Mouse (Mus musculus) cerebellum, postnatal 10 days (tissue): ENCODE measurements at regions not wholly inside any gene's neighbourhood (a gene's known extent, or its start where the extent isn't known, plus 50 kb on each side); places are given as distances from the start of the nearest gene placed in this dataset.

ENCODE experiments used
- DNase-seq, 2 experiments: peaks; one replicate each; pipeline ENCODE4 v3.0.0; 2021; ENCODE audit warnings: mixed read lengths in 2 of 2

DNA sequence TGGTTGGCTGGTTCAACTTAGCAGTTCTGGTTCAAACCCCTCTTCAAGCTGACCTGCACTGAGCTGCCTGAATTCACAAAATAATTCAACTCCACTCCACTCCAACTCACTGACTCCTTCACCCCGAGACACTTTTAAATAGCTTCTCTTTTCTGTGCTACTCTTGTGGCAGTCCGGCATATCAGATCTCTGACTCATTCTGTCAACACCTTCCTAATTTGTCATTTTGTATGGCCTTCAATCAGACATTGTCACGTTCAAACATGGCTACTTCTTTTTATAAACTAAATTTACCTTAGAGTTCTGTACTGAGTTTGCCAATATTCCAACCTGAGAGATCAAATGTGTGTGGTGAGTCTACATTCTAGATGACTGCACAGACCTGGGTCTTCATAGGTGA lies 579.1 kb downstream of the Slitrk1 start:
- DNase-seq, result no peak

DNA sequence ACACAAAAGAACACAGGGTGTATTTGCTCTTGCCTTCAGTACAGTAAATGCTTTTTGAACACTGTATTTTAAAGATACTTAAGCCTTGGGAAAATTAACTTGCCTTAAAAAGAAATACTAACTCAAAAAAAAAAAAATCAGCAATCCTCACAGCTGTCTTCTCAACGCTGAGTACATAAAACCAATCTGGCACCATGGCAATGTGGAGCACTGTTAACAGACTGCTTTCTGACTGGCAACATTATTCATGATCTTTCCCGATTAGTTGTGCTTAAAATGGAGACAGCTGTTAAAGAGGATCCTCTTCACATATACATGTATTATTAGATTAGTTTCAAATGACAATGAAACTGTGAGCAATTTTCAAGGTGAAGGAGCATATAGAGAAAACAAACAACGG lies 587.5 kb downstream of the Slitrk1 start:
- no peak for DNase-seq

DNA sequence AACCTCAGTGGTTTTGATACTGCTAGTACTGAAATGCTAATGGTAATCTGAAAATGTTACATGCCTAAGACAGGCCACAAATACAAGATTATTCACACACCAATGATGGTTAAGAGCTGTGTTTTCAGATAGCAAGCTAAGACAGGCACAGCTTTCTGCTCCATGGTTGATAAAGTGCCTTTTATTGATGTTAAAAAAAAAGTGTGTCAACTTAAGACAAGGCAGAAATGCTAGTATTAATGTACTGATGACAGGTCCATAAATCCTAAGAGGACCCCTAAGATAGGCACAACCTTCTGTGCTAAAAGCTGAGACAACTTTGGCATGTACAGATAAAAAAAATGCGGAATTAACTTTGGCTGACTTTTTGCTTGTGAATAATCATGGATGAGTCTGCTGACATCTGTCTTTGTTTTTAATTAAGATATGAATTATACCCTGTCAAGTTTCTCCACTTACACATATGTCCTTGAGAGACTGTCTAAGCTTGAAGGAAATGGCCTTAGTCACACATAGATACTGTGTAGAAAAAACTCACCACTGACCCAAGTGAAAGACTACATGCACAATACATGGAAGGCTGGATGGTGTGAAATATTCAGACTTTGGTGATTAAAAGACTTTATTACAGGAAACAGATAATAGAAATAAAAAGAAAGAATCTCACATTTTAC lies 590.5 kb downstream of the Slitrk1 start:
- DNase-seq, result no peak

DNA sequence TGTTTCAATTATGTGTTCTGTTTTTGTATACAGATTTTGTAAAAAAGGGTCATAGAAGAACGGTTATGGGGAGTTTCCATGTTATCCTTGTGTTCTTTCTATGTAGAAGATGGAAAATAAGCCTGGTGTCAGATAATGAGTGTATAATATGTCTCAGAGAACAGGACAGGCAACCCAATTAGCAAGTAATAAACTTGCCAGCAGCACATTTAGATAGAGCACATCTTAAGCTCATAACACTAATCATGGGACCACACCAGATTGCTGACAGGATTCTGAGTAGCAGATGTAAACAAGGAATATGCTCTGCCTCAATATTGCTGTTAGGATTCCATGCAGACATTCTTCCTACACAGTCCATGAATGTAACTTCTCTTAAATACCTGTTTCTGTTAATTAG lies 606.3 kb downstream of the Slitrk1 start:
- no peak for DNase-seq

DNA sequence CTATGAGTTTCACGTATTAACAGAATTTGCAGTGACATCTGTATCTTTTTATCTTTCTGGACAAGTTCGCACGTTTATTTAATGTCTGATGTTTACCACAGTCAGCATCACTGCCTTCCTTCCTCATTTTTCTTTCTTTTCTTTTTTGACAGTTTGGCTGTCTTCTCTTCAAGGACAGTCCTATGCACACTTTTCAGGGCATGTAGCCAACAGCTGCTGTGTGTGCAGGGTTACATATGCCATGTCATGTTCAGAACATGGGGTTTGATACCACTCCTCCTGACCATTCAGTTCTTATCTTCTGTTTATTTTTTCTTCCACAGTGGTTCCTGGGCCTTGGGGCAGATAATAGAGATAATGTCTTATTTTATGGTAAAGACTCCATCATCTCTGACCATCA lies 634.3 kb downstream of the Slitrk1 start:
- DNase-seq, result peak in 1 of 2 experiments; percentile 5

DNA sequence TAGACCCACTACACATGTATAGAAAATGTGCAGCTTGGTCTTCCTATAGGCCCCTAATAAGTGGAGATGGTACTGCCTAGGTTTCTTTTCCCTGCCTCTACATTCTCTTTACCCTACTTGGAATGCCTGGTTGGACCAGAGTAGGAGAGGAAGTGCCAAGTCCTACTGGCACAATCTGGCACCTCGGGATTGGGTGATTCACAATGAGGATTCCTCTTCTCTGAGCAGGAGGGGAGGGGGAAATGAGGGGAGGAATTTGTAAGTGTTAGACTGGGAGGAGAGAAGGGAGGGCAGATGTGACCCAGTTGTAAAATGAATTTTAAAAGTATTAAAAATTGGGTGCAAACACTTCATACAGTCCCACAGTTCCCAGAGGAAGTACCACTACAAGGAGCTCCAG lies 652.9 kb downstream of the Slitrk1 start:
- DNase-seq, result peak; percentile 2 to 6

DNA sequence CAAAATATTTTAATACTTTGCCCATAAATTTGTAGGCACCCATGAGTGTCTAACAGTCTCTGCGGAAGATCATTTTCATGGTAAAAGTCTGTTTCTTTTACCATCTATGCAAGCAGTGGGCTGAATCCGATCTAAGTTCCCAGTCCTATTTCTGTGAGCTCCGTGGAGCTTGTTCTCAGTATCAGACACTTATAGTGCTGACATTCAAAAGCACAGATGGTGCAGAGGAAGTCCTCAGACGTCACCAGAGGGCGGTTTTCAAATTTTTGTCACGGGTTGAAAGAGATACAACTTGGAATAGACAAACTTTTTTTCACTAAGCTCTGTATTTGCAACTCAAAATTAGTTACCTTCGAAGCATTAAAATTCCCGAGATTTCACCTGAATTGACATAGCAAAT lies 666.6 kb downstream of the Slitrk1 start:
- no peak for DNase-seq

DNA sequence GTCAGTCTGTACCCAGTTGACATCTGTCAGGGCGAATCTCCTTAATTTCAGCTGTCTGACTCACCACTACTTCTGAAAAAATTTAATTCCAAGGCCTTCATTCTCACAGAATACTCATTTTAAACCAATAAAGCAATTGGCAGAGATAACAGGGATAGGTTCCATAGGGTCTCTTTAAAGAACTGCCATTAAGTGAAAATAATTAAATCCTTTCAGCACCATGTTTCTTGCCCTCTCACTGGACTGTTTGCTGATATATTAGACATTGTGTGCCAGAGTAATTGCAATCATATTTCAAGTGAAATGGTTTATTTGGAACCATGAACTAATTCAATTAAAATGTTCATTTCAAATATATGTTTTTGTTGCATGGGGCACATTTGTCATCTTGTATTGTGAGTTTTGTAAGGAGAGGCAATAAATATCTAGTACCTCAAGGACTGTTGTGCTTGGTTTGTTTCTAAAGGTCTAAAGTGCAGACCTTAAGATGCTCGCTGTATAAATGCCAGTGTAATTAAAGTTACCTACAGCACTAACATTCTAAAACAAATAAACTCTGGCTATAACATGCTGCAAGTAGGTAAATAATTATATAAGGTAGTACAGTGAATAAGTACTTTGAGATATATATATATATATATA lies 688.4 kb downstream of the Slitrk1 start:
- DNase-seq, result no peak

DNA sequence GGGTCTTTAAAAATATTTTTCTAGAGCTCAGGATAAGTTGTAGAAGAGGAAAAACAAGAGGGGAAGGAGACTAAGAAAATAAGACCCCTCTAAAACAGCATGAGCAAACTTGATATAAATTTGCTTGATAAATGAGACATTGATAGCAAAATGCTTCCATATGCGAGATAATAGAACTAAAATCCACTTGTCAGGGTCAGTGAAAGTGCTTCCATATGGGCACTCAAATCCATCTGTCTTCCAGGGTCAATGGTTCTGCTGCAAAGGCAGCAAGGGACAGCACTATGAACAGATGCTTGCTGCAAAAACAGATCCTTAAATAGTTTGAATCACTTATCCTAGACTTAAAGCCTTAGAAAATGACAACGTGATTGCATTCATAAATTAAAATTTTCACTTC lies 704.7 kb downstream of the Slitrk1 start:
- DNase-seq, result no peak

DNA sequence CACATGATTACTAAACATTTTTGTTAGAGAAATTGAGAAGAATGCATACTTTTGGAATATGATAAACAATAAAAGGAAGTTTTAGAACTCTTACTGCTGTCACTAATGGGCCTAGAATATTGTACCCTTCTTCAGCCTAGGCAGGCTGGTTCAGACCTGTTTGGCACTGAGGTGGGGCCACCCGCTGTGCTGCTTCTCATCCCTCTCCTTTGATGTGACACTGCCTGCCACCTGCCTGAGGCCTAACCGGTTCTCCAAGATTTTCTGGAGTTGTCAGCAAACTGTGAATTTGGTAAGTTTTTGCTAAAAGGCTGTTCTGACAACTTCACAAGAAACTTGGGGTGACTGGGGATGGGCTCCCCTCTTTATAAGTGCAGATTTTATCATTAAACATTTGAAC lies 714.8 kb downstream of the Slitrk1 start:
- peak; percentile 44 to 45 for DNase-seq

DNA sequence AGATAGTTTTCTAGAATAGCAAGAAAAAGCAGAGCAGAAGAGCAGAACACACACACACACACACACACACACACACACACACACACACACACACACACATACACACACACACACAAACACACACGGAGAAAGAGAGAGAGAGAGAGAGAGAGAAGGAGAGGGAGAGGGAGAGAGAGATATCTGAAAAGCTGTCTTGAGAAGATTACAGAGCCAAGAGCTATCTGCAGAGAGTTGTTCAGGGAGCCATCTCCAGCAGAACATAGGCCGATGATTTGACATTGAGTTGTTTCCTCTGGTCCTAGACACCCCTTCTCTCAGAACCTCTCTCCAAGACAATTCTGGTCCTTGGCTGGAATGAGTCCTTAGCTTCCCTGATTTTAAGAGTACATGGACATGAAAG lies 733.0 kb downstream of the Slitrk1 start:
- DNase-seq, result no peak

DNA sequence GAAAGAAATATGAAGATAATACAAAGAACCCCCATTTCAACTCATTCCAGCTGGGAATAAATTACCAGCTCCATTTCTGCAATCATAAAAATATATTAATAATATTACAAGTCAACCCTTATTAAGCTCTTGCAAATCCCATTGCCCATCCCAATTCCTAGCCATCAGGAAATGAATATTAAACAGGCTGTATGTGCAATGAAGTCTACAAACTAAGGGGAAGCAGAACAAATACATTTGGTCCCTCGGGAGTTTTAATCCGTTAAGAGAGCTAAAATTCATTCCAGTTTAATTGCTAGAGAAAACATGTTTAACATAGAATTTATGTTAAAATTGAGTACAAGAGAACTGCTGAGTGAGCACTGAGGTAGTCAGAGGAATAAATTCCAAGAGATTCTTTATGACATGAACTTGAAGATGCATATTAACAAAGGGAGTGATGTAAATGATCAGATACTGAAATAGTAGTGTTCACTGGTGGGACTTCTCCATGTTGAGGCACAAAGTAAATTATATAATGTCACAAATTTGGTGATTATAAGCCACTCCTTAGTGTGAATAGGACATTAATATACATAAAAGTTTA lies 738.6 kb downstream of the Slitrk1 start:
- DNase-seq, result no peak

DNA sequence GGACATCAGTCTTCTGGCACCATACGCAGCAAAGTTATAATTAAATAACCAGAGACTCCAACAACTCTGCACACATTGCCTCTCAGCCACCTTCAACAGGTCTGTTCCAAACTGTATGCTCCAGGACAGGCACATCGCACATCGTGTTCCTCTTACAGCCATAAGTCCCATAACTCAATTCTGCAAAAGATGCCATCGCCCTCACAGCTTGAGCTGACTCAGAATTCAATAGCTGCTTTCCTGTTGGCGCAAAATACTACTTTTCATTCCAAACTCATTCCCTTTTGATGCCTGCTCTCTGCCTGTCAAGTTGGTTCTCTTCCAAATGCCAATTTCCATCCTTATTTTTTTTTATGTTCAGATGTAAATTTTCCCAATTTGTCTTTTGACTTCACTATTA lies 761.0 kb downstream of the Slitrk1 start:
- DNase-seq, result peak; percentile 45 to 49

DNA sequence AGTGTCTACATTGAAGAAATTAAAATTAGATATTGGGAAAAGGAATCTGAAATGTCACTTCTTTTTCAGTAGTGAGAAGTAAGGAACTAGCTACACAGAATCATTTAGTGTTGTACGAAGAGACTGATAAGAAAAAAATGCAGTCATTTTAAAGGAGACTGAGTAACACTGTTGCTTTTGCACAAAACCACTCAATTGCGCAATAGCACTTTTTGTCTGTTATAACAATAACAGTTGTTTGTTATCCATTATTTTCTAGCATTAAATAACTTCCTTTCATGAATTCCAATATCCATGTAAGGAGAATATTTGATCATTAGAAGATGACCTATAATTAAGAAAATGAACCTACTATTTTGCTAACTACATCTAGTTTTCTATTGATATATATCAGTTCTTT lies 790.8 kb downstream of the Slitrk1 start:
- no peak for DNase-seq

DNA sequence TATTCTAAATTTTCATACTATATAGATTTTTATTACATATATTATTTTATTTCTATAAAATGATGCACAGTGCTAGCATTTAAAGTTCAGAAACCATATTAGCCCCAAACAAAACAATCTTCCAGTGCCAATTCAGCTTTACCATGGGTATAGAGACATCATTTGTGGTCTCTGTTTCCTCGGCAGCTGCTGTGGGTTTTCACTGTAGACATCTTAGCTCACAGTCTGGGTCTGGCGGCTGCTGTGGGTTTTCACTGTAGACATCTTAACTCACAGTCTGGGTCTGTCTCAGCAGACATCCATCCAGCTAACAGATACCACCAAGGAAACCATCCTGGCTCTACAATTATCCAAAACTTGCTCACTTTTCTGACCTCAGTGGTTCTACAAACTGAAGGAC lies 808.9 kb downstream of the Slitrk1 start:
- no peak for DNase-seq

DNA sequence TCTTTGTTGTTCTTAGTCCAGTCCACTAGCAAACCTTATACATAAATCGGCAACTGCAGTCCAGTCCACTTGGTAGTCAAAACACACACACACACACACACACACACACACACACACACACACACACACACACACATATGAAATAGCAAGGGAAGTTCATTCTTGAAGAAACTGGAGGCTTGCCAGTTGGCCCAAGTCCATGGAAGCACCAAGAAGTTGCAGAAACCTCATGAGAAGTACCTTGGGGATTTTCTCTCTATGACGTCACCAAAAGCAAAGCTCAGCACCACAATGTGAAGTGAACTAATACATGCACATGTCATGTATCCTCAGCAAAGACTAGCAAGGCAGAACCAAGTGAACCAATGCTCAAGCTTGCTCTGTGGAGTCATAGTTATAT lies 823.0 kb downstream of the Slitrk1 start:
- peak; percentile 7 to 11 for DNase-seq

DNA sequence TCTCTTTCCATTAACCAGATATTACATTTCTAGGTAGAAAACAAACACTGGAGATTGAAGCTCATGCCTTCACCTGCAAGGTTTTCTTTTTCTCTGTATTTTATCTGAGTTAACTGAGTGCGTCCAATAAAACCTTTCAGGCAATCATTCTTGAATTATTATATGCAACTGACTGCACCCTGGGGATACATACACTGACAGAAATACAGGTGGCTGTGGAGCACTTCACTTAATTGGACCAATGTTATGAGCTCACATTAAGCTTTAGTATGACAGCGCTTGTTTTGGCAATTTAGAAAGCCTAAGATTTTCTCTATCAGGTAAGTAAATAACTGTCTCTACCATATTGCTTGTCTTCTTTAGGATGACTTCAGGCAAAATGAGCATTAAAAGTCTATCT lies 864.0 kb downstream of the Slitrk1 start:
- DNase-seq, result no peak

DNA sequence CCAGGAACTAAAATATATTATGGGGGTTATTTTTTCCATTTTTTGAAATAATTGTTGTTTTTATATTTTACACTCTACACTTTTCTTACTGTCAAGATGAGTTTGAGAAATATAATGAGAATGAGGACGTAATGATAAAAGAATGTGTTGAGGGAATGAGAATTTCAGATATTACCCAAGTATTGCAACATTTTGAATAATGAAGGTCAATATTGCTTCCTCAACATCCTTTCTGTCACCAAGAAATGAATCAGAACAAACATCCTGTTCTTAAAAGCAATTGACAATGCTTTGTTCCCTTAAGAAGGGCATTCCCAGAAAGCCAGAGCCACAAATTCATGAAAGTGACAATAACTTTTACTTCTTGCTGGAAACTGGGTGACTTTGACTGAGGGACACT lies 878.0 kb downstream of the Slitrk1 start:
- DNase-seq, result no peak

DNA sequence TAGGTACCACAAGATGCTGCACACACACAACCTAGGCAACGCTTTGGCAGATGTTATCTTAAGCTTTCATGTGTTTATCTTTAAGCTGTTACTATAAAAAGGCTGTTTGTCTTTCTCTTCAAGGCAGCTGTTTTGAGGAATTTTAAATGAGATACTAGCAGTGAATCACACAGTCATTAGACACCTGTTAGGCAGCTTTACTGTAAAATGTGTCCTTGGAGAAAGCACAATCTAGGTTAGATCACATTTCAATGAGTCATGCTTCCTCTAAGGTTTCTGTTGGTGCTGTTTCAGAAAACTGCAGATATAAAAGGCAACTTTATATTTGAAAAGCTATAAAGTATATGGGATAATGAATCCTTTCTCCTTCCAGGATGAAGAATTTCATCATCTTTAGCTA lies 879.8 kb downstream of the Slitrk1 start:
- DNase-seq, result no peak

DNA sequence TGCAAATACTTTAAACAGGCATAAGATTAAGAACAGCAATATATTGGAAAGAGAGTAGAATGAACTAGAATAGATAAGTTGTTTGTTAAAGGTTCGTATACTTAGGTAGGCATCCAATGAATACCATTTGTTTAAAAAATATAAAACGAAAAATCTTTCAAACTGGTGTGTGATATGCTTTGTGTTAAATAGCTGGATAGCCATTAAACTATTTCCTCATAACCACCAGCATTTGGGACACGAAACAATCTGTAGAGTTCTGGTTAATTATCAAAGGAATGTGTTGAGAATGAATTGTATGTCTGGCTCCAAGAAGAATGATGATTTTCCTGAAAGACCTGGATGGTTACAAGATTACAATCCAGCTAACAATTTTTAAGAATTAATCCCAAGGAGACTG lies 891.4 kb downstream of the Slitrk1 start:
- DNase-seq, result no peak

DNA sequence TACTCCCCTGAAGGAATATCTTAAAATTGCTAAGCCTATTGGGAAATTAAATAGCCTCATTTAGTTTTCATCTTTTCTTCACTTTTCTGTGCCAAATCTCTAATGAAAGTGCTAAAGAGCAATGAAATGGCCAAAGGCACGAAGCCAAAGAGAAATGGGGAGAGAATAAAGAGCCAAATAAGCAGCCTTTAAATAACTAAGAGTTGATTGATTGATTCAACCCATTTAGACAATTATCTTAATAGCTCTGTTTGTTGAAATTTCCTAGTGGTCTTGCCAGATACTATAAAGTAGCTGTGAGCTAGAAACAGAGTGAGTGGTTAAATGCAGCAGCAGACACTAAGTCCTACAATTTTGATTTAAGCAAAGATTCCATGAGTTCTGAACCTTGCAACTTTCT lies 891.9 kb downstream of the Slitrk1 start:
- DNase-seq, result peak; percentile 15 to 16

DNA sequence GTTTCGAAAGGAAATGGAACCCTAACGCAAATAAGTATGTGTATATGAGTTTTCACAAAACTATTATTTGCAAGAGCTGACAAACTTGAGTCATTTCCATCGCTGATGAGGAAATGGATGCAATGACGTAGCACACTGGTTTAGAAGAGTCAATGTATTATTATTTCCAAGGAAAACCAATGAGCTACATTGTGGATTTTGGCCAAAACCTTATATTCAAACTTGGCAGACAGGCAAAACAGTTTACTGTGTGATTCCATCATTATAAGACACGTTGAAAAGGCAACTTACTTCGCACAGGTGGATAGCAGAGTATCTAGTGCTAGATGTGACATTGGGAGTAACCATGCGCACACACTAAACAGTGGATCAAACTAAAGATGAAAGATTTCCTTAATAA lies 892.6 kb downstream of the Slitrk1 start:
- no peak for DNase-seq

DNA sequence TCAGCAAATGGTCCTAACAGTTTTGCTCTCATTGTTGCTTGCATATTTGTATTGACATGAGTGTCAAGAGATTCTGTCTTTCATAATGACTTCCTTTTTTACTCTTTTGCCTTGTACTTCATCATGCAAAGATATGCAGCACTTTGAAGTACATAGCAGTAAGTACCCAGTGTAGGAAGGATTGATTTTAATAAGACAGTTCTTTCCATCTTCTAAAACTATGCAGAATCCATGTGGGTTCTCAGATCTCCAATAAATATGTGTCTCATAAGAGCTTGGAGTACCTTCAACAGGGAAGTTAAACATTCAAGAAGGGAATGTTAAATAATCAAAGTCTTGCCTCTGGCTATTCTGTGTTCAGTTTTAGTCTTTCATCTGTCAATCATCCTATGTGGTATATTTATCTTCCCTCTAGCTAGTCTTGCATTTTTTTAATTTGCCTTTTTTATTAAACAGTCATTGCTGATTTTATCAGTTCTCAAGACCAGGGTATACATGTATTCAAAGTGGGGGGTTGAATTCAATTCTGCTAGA lies 926.1 kb downstream of the Slitrk1 start:
- DNase-seq, result no peak

DNA sequence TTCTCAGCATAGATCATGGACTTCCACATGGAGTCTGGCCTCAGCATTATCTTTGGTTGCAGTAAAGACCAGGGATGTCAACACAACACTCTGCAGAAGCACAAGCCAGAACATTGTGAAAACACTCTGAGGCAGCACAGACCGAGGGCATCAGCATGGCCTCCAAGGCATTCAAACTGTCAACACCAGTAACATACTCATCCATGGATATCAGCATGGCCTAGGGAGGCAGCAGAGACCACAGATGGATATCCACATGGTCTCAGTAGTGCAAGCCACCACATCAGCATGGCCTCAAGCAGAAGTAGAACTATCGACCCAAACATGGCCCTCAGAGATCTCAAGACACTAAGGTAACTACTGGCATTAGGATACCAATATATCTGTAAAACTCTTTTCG lies 935.8 kb downstream of the Slitrk1 start:
- peak; percentile 4 for DNase-seq
